Mouse (Mus musculus) mouse embryonic stem cell (cell line): ENCODE measurements around the gene Nmral1.

Experiments used
- in situ Hi-C, 2 experiments: fragments of 300-500 bp; cut with MboI; formaldehyde crosslinking; loops; 1 replicate in 1 of 2; 3 replicates in 1 of 2; pipeline ENCODE4 v1.14.3; 2019 to 2020; ENCODE audit warnings: low sequenced_read_pairs in 2 of 2, low pct_unique_long_range_greater_than_20kb in 1 of 2, mixed read lengths in 1 of 2; ENCODE audit not compliant: unreplicated experiment in 1 of 2

Nmral1 gene

DNA sequence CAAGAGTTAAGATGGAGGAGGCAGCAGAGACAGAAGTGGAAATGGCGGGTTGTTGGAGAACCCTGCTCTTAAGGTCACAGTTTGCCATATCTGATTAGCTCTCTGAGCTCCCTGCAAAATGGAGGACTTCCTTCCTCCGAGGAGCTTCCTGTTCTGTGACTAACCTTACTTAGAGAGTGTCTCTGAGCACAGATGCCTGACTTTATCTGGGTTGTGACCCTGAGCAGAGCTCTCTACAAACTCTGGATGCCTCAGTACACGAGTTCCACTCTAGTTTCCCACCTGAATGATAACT is 3.7 kb upstream of the Nmral1 start:
- in situ Hi-C loops: no loop called here

DNA sequence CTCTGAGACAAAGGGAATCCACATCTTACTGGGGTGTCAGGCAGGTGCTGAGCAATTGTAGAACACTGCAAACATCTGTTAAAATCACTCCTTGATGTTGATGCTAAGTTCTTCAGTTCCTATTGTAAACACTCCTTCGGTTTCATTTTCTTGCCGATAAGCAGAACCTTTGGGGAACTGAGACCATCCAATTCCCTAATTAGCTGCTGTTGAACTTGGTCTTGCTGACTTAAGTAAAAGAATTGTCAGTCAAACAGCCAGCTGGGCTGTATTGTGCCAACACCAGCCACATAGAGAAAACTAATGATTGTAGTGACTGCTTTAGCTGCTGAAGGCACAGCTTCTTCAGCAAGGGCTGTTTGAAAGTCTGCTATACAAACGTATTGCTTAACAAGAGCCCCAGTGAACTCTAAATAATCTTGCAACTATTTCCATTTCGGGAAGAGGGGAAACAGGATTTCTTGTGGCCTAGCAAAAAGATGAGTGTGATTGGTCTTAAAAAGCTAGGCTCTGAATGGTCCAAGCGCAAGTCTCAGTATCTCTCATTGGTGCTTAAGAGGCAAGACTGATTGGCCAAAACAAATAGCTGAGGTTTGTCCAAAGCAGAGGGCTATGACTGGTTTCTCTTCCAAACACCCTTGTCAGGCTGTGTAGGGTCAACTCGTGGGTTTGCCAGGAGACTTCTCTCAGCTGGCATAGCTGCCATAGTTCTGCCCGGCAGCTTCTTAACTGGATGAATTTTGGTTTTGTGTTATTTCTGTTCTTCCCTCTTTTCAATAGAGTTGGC is 3.2 kb upstream of the Nmral1 start:
- in situ Hi-C loops: no loop called here

DNA sequence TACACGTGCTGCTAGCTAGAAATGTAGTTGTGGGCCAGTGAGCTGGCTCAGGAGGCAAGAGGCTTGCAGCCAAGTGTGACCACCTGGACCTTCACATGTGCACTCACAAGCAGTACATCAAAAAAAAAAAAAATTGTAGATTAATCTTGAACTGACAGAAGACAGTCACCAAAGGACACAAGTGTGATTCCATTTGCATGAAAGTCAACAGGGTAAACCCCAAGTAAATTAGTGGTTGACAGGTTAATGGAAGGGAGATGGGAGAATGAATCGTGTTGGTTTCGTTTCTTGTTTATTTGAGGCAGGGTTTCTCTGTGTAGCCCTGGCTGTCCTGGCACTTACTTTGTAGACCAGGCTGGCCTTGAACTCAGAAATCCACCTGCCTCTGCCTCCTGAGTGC is 1.3 kb downstream of the Nmral1 start:
- in situ Hi-C loops: no loop called here

DNA sequence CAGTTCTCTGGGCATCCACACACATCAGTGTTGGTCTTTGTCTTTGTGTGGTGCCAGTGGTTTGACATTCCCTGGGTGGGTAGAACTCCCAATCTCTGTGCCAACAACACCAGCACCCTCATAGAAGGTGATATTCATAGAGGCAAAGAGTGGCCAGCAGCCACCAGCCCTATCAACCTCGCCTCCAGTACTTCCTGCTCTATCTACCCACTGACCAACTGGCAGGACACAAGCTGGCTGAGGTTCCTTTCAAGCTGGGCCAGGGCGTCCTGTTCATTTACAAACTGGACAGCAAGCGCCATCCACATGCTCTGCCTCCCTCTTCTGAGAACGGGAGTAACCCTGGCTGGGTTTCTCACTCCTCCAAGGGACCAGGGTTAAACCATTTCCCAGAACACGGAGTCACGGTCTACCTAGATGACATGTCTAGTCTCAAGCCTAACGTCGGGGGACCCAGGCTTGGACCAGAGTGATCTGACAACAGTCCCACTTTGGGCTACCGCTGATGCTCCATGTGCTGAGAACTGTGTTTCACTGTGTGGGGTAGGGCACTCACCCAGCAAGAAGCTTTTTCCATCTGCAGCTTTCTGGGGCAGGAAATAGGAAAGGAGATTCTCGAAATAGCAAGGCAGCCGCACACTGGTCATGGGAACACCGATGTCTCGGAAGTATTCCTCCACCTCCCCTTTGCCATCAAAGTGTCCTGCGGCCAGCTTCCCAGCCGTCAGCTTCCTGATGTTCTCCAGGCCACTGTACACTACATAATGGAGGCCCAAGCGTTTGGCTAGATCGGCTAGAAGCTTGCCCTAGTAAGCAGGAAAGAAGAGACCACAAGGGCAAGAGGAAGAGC is 5.1 kb downstream of the Nmral1 start:
- in situ Hi-C loops: no loop called here

DNA sequence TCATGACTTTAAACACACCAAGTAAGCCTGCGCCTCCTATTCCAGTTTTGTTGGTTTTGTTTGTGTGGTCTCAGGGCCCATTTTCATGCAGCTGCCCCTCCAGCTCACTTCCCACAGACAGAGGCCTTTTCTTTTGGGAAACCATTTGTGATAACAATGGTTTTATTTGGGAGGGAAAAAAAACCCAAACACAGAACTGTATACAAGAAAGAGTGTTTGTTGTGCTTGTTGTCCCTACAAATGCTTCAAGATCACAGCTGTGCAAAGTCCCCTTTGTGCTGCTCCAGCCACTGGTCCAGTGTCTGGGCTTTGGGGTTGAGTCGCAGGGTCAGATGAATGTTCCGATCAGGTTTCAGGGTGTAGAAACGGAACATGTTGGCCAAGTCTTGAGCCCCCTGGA is 8.0 kb downstream of the Nmral1 start:
- in situ Hi-C loops: no loop called here

DNA sequence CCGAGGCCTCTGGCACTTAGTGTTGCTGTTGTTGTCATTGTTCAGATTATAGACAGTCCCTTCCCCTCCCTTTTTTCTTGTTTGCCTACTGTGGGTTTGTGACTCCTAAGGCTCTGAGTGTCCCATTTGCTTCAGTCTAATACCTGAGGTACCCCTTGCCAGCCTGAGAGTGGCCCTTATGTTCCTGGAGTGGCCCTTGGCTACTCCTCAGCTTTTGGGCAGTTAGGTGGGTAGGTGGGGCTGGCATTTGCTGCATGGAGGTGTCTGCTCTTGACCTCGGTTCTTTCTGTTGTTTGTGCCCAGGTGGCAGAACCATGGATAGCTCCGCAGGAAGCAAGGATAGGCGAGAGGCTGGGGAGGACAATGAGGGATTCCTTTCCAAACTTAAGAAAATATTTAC is 13.6 kb downstream of the Nmral1 start:
- in situ Hi-C loops: no loop called here

DNA sequence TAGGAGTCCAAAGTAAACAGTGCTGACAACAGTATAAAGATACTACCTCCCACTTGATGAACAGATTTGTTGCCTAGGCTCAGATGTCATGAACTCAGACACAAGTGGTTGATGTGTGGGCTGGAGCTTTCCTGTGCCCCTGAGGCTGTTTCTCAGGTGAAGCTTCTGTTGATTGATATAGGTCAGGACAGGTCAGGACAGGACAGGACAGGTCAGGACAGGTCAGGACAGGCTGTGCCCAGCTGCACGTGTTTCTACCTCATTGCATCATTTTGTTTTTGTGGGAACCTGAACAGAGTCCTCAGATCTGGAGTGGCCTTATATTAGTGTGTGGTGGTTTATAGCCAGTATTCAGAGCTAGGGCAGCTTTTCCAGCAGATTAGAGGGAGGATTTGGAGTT is 16.5 kb downstream of the Nmral1 start:
- in situ Hi-C loops: no loop called here

DNA sequence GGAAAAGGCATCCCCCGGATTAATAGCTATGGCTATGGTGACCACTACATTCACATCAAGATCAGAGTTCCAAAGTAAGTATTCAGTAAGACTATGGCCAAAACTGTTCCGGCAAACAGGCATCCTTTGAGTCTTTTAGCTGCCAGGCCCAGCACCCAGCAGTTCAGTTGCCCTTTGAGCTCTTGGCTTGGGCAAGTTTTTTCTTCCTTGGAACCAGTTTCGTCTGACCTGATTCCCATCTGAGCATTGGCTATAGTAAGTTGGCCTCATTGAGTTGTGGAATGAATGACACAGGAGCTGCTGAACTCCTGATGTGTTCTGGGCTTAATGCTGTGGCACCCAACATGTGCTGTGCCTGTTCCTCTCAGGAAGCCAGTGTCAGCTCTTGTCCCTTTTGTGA is 17.9 kb downstream of the Nmral1 start:
- in situ Hi-C loops: no loop called here

DNA sequence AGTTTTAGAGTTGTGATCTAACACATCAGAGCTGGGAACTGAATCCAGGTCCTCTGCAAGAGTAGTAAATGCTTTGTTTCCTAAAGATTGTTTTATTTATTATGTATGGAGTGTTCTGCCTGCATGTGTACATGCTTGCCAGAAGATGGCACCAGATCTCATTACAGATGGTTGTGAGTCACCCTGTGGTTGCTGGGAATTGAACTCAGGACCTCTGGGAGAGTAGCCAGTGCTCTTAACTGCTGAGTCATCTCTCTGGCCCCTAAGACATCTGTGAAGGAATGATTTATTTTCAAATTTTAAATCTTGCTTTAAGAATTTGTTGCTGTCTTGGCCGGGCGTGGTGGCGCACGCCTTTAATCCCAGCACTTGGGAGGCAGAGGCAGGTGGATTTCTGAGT is 29.8 kb downstream of the Nmral1 start:
- in situ Hi-C loops: loop anchor here in 1 of 2 experiments (25.0 kb wide), 1 partner anchor 448 kb away; the partner anchor contains the start of genes Ppl and Sec14l5

DNA sequence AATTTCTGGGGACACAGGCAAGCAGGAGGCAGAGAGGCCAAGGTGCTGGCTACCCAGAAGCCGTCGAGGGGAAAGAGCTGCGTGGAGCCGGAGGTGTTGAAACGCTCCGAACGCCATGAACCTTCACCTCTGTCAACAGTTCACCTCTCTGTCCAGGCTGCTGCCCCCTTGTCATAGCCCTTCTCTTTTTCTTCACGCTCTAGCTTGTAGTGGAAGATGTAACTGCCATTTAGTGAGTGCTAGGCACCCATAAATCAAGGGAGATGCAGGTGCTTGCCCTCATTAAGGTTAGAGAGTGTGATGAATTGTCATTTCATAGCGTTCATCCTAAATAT is 34.7 kb downstream of the Nmral1 start:
- in situ Hi-C loops: loop anchor here in 1 of 2 experiments (25.0 kb wide), 1 partner anchor 453 kb away; the partner anchor contains the start of genes Ppl and Sec14l5

DNA sequence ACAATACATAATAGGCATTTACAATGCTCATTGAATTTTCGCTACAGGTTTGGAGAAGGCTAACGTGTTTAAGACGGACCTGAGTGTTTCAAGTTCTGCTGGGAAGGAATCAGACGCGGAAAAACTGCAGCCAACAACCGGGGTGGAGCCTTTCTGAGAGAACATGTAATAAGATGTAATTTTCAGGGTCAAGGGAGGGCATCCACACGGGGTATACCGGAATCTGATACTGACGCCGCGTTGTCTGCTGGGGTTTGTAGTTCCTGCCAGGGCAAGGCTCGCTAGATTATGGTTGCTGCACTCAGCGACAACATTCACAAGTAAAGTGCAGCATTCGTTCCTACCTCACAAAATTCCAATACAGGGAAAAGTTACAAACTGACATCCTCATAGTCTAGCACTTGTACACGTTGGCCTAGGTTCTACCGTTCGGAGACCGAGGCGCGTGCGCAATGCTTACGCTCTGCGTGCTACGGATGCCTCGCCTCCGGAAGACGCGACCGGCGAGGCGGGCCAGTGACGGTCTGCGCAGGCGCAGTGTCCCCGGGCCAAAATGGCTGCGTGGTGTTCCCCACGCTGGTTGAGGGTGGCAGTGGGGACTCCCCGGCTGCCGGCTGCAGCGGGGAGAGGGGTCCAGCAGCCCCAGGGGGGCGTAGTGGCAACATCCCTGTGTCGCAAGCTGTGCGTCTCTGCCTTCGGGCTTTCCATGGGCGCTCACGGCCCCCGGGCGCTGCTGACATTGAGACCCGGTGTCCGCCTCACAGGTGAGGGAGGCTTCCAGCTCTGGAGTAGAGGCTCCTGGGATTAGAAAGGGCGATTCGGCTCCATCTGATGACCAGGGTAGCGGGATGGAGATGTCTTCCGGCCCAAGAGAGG is 35.3 kb downstream of the Nmral1 start:
- in situ Hi-C loops: loop anchor here in 1 of 2 experiments (25.0 kb wide), 1 partner anchor 453 kb away; the partner anchor contains the start of genes Ppl and Sec14l5

DNA sequence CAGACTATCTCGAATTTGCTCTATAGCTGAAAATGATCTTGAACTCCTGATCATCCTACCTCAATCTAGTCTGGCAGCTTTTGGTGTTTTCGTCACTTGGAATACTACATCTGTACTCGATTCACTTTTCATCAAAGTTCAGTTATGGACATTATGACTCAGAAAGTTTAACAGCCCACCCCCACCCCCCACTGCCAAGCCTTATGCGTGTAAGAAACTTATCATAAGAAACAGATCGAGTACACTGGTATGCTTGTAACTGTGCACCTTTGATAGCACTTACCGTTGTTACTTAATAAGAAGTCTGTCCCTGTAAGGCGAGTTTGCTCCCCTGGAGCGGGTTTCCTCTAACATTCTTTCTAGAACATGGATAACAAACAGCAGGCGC is 36.0 kb downstream of the Nmral1 start:
- in situ Hi-C loops: loop anchor here in 1 of 2 experiments (25.0 kb wide), 1 partner anchor 454 kb away; the partner anchor contains the start of genes Ppl and Sec14l5

DNA sequence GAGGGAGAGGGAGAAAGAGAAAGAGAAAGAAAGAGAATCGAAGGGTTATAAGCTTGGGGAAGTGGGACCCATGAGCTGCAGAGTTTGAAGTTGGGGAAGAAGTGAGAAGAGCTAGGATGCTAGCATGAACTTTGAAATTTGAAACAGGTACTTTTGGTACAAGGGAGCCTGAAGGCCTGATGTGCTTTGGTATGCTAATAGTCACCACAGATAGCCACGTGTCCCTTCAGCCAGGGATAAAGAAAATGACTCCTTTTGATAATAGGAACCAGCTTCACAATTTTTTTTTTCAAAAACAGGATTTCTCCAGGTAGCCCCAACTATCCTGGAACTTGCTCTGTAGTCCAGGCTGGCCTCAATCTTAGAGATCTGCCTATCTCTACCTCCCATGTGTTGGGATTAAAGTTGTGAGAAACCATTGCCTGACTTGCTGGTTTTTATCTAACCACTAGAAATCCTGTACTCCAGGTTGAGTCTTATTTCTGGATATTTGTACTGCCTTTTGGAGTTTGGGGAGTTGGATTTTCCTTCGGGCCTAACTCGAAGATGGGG is 36.5 kb downstream of the Nmral1 start:
- in situ Hi-C loops: loop anchor here in 1 of 2 experiments (25.0 kb wide), 1 partner anchor 455 kb away; the partner anchor contains the start of genes Ppl and Sec14l5

DNA sequence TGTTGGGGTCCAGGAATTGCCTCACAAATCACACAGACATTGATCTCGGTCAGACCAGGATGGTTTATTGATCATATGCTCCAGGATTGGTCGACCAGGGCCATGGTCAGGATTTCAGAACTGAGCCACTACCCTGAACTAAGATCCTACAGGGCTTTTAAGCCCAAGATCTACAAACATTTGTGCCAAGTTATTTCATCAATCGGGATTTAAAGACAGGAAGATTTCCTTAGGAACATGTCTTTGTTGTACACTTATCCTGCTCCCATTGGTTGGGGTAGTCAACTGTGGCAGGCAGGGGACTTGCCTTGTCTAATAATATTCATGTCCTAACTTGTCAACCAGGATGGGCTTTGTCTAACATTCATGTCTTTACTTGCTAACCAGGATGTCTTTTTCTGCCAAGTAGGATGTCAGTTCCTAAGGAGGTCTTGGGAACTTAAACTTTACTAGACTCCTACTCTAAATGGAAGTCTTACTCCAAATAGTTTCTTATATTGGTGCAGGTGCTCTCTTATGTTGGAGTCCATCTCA is 38.2 kb downstream of the Nmral1 start:
- in situ Hi-C loops: loop anchor here in 1 of 2 experiments (25.0 kb wide), 1 partner anchor 456 kb away; the partner anchor contains the start of genes Ppl and Sec14l5

DNA sequence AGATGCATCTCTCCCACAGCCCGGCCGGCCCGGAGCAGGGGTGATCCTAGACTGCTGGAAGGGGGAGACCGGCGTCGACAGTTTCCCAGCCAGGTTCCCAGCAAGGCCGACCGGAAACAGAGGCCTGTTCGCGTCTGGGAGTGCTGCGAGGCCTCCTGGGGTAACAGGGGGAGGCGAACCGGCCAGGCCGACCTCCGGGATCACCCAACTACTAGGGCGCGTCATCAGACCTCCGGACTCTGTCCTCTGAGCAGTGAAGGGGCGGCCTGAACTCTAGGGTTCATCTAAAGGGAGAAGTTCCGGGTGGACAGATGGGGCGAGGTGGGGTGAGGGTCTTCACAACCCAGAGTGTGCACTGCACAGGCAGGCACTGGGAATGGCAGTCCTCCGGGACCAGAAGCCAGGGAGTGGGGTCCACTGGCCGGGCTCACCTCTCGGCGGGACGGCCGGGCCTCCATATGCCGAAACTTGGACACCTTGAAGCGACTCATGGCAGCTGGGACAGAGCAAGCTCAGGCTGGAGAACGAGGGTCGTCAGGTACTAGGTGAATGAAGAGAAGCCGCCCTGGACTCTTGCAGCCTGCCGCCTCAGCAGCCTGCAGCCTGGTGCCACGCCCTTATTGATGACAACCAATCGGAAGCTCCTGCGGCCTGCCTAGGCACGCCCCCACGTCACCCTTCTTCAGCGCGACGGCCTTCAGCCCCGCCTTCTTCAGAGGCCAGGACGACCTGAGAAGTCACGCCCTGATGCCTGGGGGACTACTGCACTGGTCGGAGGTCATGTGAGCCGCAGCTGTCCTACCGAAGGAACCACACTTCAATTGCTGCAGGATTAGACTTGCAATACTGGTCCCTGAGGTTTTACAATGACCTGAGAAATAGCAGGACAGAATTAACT is 39.8 kb downstream of the Nmral1 start, which contains the start of gene Coro7:
Gene Coro7, minus strand, starts transcription at position 657 of the 898 bp plus-strand sequence.
- in situ Hi-C loops: loop anchor here in 1 of 2 experiments (25.0 kb wide), 1 partner anchor 458 kb away; the partner anchor contains the start of genes Ppl and Sec14l5

DNA sequence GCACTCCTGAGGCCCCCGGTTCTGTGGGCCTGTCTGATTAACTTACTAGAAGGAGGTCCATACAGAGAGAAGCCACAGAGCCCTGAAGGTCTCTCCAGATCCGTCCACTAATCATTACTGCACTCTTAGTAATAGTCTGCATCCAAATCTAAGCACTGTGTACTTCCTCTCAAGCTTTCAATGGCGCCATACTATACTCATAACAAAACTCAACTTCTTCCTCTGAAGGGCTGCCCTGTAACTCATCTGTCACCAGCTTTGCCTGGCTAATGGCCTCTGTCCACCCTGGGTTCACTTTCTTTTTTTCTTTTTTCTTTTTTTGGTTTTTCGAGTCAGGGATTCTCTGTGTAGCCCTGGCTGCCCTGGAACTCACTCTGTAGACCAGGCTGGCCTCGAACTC is 41.1 kb downstream of the Nmral1 start:
- in situ Hi-C loops: loop anchor here in 1 of 2 experiments (25.0 kb wide), 1 partner anchor 459 kb away; the partner anchor contains the start of genes Ppl and Sec14l5

DNA sequence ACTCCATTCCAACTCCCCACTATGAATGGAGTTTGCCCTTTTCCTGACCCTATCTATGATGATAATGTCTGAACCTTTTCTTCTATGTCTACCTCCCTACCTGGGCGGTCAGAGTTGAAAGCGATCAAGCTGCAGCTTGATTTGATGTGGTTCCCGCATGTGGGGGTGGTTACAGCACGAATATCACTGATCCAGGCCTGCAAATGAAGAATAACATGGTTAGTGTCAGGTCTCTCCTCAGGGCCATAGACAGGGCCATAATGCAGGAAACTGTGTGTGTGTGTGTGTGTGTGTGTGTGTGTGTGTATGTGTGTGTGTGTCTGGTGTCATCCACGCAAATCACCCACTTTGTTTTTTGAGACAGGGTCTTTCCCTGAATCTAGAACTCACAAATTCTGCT is 42.3 kb downstream of the Nmral1 start:
- in situ Hi-C loops: loop anchor here in 1 of 2 experiments (25.0 kb wide), 1 partner anchor 460 kb away; the partner anchor contains the start of genes Ppl and Sec14l5
